Mouse (Mus musculus) NIH3T3 (cell line): ENCODE results near the gene Trnt1.

Experiments
- DNase-seq: peaks from one replicate; pipeline ENCODE4 v3.0.0-alpha.2; 2012; ENCODE audit warnings: low read depth

Trnt1 gene

GRCm38 (mm10) chr6:106787138-106787537 lies 18.2 kb downstream of the Trnt1 start:
- no peak for DNase-seq

GRCm38 (mm10) chr6:106791429-106791828 lies 22.5 kb downstream of the Trnt1 start:
- no peak for DNase-seq

- no peak for DNase-seq
These were observed 23.6 kb downstream of the Trnt1 start for GRCm38 (mm10) chr6:106792486-106792885.

GRCm38 (mm10) chr6:106793088-106793487 lies 24.2 kb downstream of the Trnt1 start:
- DNase-seq: no peak

- no peak for DNase-seq
These were observed 24.7 kb downstream of the Trnt1 start for GRCm38 (mm10) chr6:106793621-106794020.

GRCm38 (mm10) chr6:106794094-106794814 lies 25.3 kb downstream of the Trnt1 start:
- no peak for DNase-seq

GRCm38 (mm10) chr6:106799333-106800226 lies 30.7 kb downstream of the Trnt1 start, which contains the start of gene Crbn:
Gene Crbn, minus strand, starts transcription at chr6:106800077.
- DNase-seq: peak; percentile 95

- DNase-seq: no peak
These were observed 31.3 kb downstream of the Trnt1 start for GRCm38 (mm10) chr6:106800227-106800557.

GRCm38 (mm10) chr6:106804904-106805303 lies 36.0 kb downstream of the Trnt1 start:
- DNase-seq: peak; percentile 78

GRCm38 (mm10) chr6:106809161-106809560 lies 40.2 kb downstream of the Trnt1 start:
- DNase-seq: peak; percentile 12

GRCm38 (mm10) chr6:106810686-106811085 lies 41.8 kb downstream of the Trnt1 start:
- no peak for DNase-seq

GRCm38 (mm10) chr6:106819246-106819645 lies 50.3 kb downstream of the Trnt1 start:
- no peak for DNase-seq

GRCm38 (mm10) chr6:106819906-106820305 lies 51.0 kb downstream of the Trnt1 start:
- no peak for DNase-seq

GRCm38 (mm10) chr6:106820566-106820965 lies 51.6 kb downstream of the Trnt1 start:
- DNase-seq: no peak

GRCm38 (mm10) chr6:106822329-106822728 lies 53.4 kb downstream of the Trnt1 start:
- peak; percentile 24 for DNase-seq
